Mouse (Mus musculus): ENCODE data around the gene Atxn2.
A peak's percentile ranks its signal among the peaks of the same experiment; 100 is the strongest.

Atxn2 gene

GRCm38 (mm10) chr5:121766038-121766773 lies 55.1 kb downstream of the Atxn2 start:
- no peak for DNase-seq

GRCm38 (mm10) chr5:121767564-121767963 lies 56.4 kb downstream of the Atxn2 start:
- no peak for DNase-seq

GRCm38 (mm10) chr5:121769827-121770226 lies 58.7 kb downstream of the Atxn2 start:
- DNase-seq: peak; percentile 48

GRCm38 (mm10) chr5:121771611-121772010 lies 60.5 kb downstream of the Atxn2 start:
- no peak for DNase-seq

GRCm38 (mm10) chr5:121778485-121779119 lies 67.5 kb downstream of the Atxn2 start:
- no peak for DNase-seq

- no peak for DNase-seq
Observed at GRCm38 (mm10) chr5:121780180-121780579, 69.0 kb downstream of the Atxn2 start.

GRCm38 (mm10) chr5:121782467-121782866 lies 71.3 kb downstream of the Atxn2 start:
- DNase-seq: no peak

GRCm38 (mm10) chr5:121783862-121784500 lies 72.8 kb downstream of the Atxn2 start:
- DNase-seq: peak; percentile 59

- no peak for DNase-seq
Observed at GRCm38 (mm10) chr5:121791026-121791425, 79.9 kb downstream of the Atxn2 start.

- DNase-seq: no peak
Observed at GRCm38 (mm10) chr5:121795800-121796199, 84.7 kb downstream of the Atxn2 start.

- no peak for DNase-seq
Observed at GRCm38 (mm10) chr5:121798447-121798846, 87.3 kb downstream of the Atxn2 start.

- DNase-seq: no peak
Observed at GRCm38 (mm10) chr5:121807186-121807585, 96.0 kb downstream of the Atxn2 start.

GRCm38 (mm10) chr5:121808202-121808601 lies 97.1 kb downstream of the Atxn2 start:
- DNase-seq: no peak

GRCm38 (mm10) chr5:121809667-121810224 lies 98.6 kb downstream of the Atxn2 start:
- peak; percentile 64 for DNase-seq

- no peak for DNase-seq
Observed at GRCm38 (mm10) chr5:121810331-121811151, 99.4 kb downstream of the Atxn2 start.

- no peak for DNase-seq
Observed at GRCm38 (mm10) chr5:121811485-121811931, 100.4 kb downstream of the Atxn2 start.

GRCm38 (mm10) chr5:121812526-121813243 lies 101.5 kb downstream of the Atxn2 start:
- DNase-seq: no peak

- no peak for DNase-seq
Observed at GRCm38 (mm10) chr5:121813744-121814143, 102.6 kb downstream of the Atxn2 start.

GRCm38 (mm10) chr5:121815067-121815466 lies 103.9 kb downstream of the Atxn2 start:
- peak; percentile 85 for DNase-seq

GRCm38 (mm10) chr5:121815867-121816380 lies 104.8 kb downstream of the Atxn2 start:
- DNase-seq: no peak

- no peak for DNase-seq
Observed at GRCm38 (mm10) chr5:121816611-121817010, 105.5 kb downstream of the Atxn2 start.

- no peak for DNase-seq
Observed at GRCm38 (mm10) chr5:121817551-121817950, 106.4 kb downstream of the Atxn2 start.
